Mouse (Mus musculus): ENCODE data around the gene Tecta.

GRCm38 (mm10) chr9:42346297-42346696 lies 53.4 kb downstream of the Tecta start:
- TF ChIP-seq POLR2A (IDR thresholded peaks at IDR 0.05; ENCODE audit: borderline replicate concordance, low read depth, low read length) (no peak), CTCF (IDR thresholded peaks at IDR 0.05; ENCODE audit: low read depth, low read length) (no peak)

Measured in bone marrow macrophage, adult 2 months (primary cell).